Mouse (Mus musculus) megakaryocyte, embryonic 14.5 days (primary cell): Measurements from ENCODE around the gene Tdg.

Source experiments
- FLI1 ChIP-seq: IDR thresholded peaks from 2 replicates; pipeline ENCODE4 v1.6.1; 2012; ENCODE audit warnings: low read length, inconsistent platforms, mixed read lengths
- GATA1 ChIP-seq: IDR thresholded peaks from 3 replicates; pipeline ENCODE4 v1.6.1; 2012; ENCODE audit warnings: mixed read lengths, low read length, inconsistent platforms, borderline replicate concordance

GRCm38 (mm10) chr10:82647205-82647811, 17.7 kb downstream of the Tdg start:
- TF ChIP-seq GATA1 = no peak
- TF ChIP-seq FLI1 = no peak
